Mouse (Mus musculus): ENCODE measurements at regions not wholly inside any gene's neighbourhood (a gene's known extent, or its start where the extent isn't known, plus 50 kb on each side); places are given as distances from the start of the nearest gene placed in this dataset.
A peak's percentile ranks its signal among the peaks of the same experiment; 100 is the strongest.
"Not testable (repeated sequence)": the region's sequence is repeated elsewhere in the genome, so short reads cannot be mapped to it uniquely, and the experiment has no call there.

- not testable (repeated sequence) for H3K9ac ChIP-seq; H3K4me2 ChIP-seq; H3K4me3 ChIP-seq; H3K27me3 ChIP-seq; H3K9me3 ChIP-seq; H3K27ac ChIP-seq; H3K4me1 ChIP-seq; ATAC-seq (ENCODE audit: borderline replicate concordance, extremely low read depth, low FRiP score, low TSS enrichment); H3K36me3 ChIP-seq
Observed at GRCm38 (mm10) chr10:96289005-96289404, 152.6 kb downstream of the Gm5426 start.

- no peak for ATAC-seq (ENCODE audit: borderline replicate concordance, extremely low read depth, low FRiP score, low TSS enrichment)
- no peak overlapping the region for H3K4me2 ChIP-seq
- no peaks in the 10 kb centered on the region for H3K36me3 ChIP-seq
- WGBS: 37% methylated on average over 7 of the region's 7 CpGs
- H3K9ac ChIP-seq: no peak overlapping the region
- no peak overlapping the region for H3K4me3 ChIP-seq
- no peaks in the 10 kb centered on the region for H3K9me3 ChIP-seq
- no peaks in the 10 kb centered on the region for H3K27me3 ChIP-seq
- peaks cover 7% of the 10 kb centered on the region for H3K4me1 ChIP-seq
- H3K27ac ChIP-seq: no peak overlapping the region
Observed at GRCm38 (mm10) chr10:96293622-96294021, 157.2 kb downstream of the Gm5426 start.

GRCm38 (mm10) chr10:96294666-96295065 lies 158.3 kb downstream of the Gm5426 start:
- Histone ChIP-seq H3K9me3 (no peaks in the 10 kb centered on the region), H3K4me1 (peaks cover 7% of the 10 kb centered on the region), H3K4me3 (no peak overlapping the region), H3K36me3 (no peaks in the 10 kb centered on the region), H3K9ac (no peak overlapping the region), H3K27me3 (no peaks in the 10 kb centered on the region), H3K4me2 (no peak overlapping the region), H3K27ac (no peak overlapping the region)
- ATAC-seq (ENCODE audit: borderline replicate concordance, extremely low read depth, low FRiP score, low TSS enrichment): no peak
- 72% methylated on average over 2 of the region's 2 CpGs for WGBS

DNA sequence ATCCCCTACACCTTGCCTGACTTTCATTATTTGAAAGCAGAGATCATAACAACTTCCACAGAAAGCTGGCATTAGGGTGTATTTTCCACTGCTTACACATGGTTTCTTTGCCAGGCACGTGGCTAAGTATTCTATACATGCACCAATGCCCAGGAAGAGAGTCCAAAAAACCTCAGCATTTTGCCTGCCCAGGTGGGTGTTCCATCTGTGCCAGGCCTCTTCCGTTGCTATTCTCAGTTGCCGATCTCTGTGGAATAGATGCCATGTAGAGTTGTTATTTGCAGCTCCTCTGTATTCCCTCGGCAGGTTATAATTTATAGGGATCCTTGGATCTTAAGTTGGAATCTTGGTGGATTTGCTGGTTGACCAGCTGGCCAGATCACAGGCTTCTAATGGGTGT lies 161.3 kb downstream of the Gm5426 start:
- H3K4me2 ChIP-seq: no peak overlapping the region
- H3K4me1 ChIP-seq: peaks cover 7% of the 10 kb centered on the region
- H3K36me3 ChIP-seq: no peaks in the 10 kb centered on the region
- no peak overlapping the region for H3K4me3 ChIP-seq
- 86% methylated on average over 4 of the region's 4 CpGs for WGBS
- no peaks in the 10 kb centered on the region for H3K27me3 ChIP-seq
- H3K9me3 ChIP-seq: no peaks in the 10 kb centered on the region
- no peak for ATAC-seq (ENCODE audit: borderline replicate concordance, extremely low read depth, low FRiP score, low TSS enrichment)
- no peak overlapping the region for H3K27ac ChIP-seq
- no peak overlapping the region for H3K9ac ChIP-seq

DNA sequence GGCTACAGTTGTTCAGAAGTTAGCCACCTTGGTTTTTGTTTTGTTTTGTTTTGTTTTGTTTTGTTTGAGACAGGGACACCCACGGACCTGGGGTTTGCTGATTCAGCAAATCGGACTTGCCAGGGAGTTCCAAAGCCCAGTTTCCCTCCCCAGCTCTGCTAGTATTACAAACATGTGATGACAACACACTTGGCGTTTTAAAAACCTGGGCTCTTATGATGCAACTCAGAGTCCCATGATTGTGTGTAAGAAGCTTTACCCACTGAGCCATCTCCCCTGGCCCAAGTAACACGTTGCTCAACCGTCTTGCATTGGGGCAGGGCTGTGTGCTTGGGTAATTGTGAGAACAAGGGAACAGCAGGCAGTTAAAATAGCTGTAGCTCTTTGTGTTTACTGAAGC lies 162.2 kb downstream of the Gm5426 start:
- H3K27me3 ChIP-seq: no peaks in the 10 kb centered on the region
- no peak overlapping the region for H3K9ac ChIP-seq
- no peak overlapping the region for H3K27ac ChIP-seq
- 68% methylated on average over 5 of the region's 5 CpGs for WGBS
- H3K36me3 ChIP-seq: no peaks in the 10 kb centered on the region
- no peaks in the 10 kb centered on the region for H3K9me3 ChIP-seq
- H3K4me2 ChIP-seq: no peak overlapping the region
- ATAC-seq (ENCODE audit: borderline replicate concordance, extremely low read depth, low FRiP score, low TSS enrichment): no peak
- no peak overlapping the region for H3K4me3 ChIP-seq
- H3K4me1 ChIP-seq: peaks cover 7% of the 10 kb centered on the region

DNA sequence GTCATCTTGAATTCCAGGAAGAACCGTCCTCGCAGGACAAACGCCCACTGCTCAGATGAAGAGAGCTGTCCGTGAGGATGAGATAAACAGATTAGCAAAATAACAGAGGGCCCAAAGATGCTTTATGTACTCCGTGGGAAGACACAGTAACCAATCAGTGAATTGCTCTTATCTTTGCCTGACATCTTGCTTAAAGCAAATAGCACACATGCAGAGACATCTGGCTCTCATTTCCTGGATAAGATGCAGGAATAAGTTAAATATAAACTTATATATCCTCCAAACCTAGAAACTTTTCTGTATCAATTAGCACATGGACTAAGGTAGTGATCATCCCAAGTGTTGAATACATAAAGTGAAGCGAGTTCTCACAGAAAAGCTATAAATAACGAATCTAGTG lies 169.3 kb downstream of the Gm5426 start:
- Histone ChIP-seq H3K27me3 (no peaks in the 10 kb centered on the region), H3K9me3 (no peaks in the 10 kb centered on the region), H3K4me2 (no peak overlapping the region), H3K9ac (no peak overlapping the region), H3K36me3 (no peaks in the 10 kb centered on the region), H3K4me1 (peaks cover 21% of the 10 kb centered on the region), H3K4me3 (no peak overlapping the region), H3K27ac (no peak overlapping the region)
- 47% methylated on average over 7 of the region's 7 CpGs for WGBS
- no peak for ATAC-seq (ENCODE audit: borderline replicate concordance, extremely low read depth, low FRiP score, low TSS enrichment)

DNA sequence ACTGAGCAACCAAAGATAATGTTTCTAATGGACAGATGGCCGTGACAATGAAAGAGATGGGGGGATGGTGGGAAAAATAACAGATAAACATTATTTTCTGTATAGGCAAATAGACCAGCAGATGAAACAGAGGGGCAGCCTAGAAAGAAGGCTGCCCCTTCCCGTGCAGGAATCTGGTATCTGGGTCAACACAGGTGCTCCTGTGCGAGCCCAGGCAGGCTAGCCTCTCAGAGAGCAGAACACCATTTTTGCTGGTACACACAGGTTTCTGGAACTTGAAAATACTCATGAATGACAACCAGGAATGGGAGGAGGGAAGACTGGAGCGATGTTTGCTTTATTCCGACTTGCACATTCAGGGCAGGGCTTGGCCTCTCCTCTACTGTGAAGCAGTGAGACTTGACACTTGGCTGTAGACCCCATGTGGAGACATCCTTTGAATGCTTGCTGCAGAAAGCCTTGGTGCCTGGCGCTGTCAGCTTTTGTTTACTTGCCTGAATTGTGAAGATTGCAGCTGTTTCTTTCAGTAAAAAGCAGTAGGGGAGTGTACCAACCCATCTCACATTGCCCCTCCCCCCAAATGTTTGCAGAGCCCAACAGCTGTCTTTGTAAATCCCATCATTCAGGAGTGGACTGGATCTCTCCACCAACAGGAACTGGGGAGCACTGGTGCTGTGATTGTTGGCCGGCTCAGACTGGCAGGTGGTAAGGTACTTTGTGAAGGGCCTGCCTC lies 172.5 kb downstream of the Gm5426 start:
- Histone ChIP-seq H3K4me3 (no peak overlapping the region), H3K4me2 (peak overlapping the region; percentile 20; the same call in 1 of the 2 replicates), H3K27me3 (no peaks in the 10 kb centered on the region), H3K27ac (peak overlapping the region; percentile 44), H3K9me3 (no peaks in the 10 kb centered on the region), H3K4me1 (peaks cover 21% of the 10 kb centered on the region), H3K9ac (no peak overlapping the region), H3K36me3 (no peaks in the 10 kb centered on the region)
- WGBS: 11% methylated on average over 7 of the region's 7 CpGs
- ATAC-seq (ENCODE audit: borderline replicate concordance, extremely low read depth, low FRiP score, low TSS enrichment): peak; percentile 90

DNA sequence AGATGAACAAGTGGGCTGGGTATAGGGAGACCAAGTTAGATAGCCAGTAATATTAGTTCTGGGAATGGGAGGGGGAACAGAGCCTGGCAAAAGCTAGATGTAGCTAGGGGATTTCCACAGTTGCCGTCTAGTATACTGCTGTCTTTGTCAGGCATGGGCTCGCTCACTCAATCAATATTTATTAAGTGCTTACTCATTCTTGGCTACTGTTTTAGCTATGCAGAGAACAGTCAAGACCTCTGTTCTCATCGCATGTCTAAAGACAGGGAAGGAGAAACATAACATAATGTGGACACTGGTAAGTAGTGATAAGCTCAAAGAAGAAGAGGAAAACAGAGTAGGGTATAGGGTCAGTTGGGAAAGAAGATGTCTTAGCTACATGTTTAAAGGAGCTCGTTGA lies 173.4 kb downstream of the Gm5426 start:
- Histone ChIP-seq H3K9ac (no peak overlapping the region), H3K27me3 (no peaks in the 10 kb centered on the region), H3K27ac (no peak overlapping the region), H3K4me2 (no peak overlapping the region), H3K36me3 (no peaks in the 10 kb centered on the region), H3K9me3 (no peaks in the 10 kb centered on the region), H3K4me3 (no peak overlapping the region), H3K4me1 (peaks cover 21% of the 10 kb centered on the region)
- no peak for ATAC-seq (ENCODE audit: borderline replicate concordance, extremely low read depth, low FRiP score, low TSS enrichment)
- 38% methylated on average over 4 of the region's 4 CpGs for WGBS

DNA sequence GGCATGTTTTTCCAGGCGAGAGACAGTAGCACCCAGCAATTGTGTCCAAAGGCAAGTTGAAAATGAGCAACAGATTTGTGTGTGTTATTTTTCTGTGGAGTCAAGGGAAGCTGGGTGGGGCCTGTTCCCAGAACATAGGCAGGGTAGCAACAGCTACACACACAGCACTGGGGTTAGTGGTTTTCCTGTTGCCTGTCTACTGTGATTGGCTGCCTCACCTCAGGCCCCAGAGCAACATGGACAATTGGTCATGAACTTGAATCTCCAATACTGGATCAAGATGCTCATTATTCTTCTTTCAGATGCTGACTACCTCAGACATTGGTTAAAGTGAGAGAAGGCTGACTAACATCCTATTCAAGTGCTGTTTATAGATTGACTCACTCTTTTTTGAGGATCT lies 188.9 kb downstream of the Gm5426 start:
- Histone ChIP-seq H3K27me3 (no peaks in the 10 kb centered on the region), H3K27ac (no peak overlapping the region), H3K9ac (no peak overlapping the region), H3K4me1 (no peaks in the 10 kb centered on the region), H3K36me3 (no peaks in the 10 kb centered on the region), H3K4me2 (no peak overlapping the region), H3K4me3 (no peak overlapping the region), H3K9me3 (no peaks in the 10 kb centered on the region)
- ATAC-seq (ENCODE audit: borderline replicate concordance, extremely low read depth, low FRiP score, low TSS enrichment): no peak
- WGBS: 67% methylated on average over 1 of the region's 1 CpGs

DNA sequence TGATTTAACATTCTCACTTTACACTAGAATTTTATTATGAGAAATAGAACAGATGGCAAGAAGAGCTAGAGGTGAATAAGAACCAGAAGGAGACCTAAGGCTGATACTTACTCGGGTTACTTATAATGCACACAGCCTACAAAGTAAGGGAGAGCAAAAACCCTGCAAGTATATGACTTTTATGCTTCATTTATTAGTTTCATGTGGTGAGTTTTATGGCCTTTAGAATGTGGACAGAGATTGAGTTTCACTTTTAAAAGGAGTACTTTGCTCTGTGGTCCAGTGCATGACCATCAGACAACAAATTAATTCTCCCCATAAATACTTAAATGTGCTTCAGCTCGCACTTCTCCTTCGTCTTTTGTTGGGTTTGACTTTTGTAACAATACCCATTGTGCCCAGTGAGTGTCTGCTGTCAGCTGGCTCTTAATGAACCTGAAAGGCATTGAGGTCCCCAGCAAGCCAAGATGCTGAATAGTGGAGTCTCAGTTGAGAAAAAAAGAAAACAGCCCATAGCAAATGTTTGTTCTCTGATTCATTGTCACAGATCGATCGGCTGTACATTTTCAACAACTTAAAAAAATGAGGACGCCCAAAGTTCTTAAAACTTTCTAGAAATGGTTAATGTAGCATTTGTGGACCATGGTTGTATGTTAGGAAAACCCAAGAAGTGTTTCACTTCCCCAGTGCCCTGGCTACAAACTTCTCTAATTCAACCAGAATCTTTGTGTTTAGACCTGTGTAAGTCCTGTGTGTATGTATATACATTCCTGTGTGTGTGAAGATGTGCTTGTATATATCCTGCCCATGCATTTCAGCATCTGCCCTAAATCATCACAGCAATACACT lies 194.5 kb downstream of the Gm5426 start:
- ATAC-seq (ENCODE audit: borderline replicate concordance, extremely low read depth, low FRiP score, low TSS enrichment): no peak
- WGBS: 87% methylated on average over 6 of the region's 6 CpGs
- no peaks in the 10 kb centered on the region for H3K27me3 ChIP-seq
- no peak overlapping the region for H3K27ac ChIP-seq
- H3K4me1 ChIP-seq: no peaks in the 10 kb centered on the region
- H3K4me2 ChIP-seq: no peak overlapping the region
- H3K9ac ChIP-seq: no peak overlapping the region
- no peaks in the 10 kb centered on the region for H3K36me3 ChIP-seq
- no peak overlapping the region for H3K4me3 ChIP-seq
- no peaks in the 10 kb centered on the region for H3K9me3 ChIP-seq

GRCm38 (mm10) chr10:96332731-96333201 lies 196.4 kb downstream of the Gm5426 start:
- Histone ChIP-seq H3K9me3 (no peaks in the 10 kb centered on the region), H3K36me3 (no peaks in the 10 kb centered on the region), H3K9ac (no peak overlapping the region), H3K4me3 (no peak overlapping the region), H3K4me1 (no peaks in the 10 kb centered on the region), H3K4me2 (no peak overlapping the region), H3K27me3 (no peaks in the 10 kb centered on the region), H3K27ac (peak overlapping the region; percentile 59; the same call in 1 of the 2 replicates)
- WGBS: 69% methylated on average over 10 of the region's 10 CpGs
- ATAC-seq (ENCODE audit: borderline replicate concordance, extremely low read depth, low FRiP score, low TSS enrichment): peak; percentile 62; the same call in 1 of the 2 replicates

DNA sequence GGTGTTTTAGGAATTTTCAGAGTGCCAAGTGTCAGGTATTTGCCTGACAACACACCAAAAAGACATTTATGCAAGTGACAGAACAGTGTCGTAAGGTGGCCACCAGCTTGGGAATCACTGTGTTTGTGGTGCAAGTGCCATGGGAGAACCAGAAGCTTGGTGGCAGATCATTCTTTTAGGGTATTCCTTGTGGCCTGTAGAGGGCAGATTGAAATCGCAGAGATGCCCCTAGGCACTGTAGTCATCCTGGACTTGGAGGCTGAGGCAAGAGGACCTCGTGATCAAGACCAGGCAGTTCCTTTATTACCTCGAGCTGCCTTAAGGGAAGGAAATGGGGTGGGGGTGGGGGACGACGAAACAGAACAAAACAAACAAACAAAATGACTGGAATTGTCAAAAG lies 196.8 kb downstream of the Gm5426 start:
- 69% methylated on average over 6 of the region's 6 CpGs for WGBS
- Histone ChIP-seq H3K27ac (peak overlapping the region; percentile 59; the same call in 1 of the 2 replicates), H3K4me2 (no peak overlapping the region), H3K9me3 (no peaks in the 10 kb centered on the region), H3K4me1 (no peaks in the 10 kb centered on the region), H3K36me3 (no peaks in the 10 kb centered on the region), H3K4me3 (no peak overlapping the region), H3K27me3 (no peaks in the 10 kb centered on the region), H3K9ac (no peak overlapping the region)
- no peak for ATAC-seq (ENCODE audit: borderline replicate concordance, extremely low read depth, low FRiP score, low TSS enrichment)

Data from lung, embryonic 15.5 days (tissue).